Mouse (Mus musculus): ENCODE measurements around the gene Zglp1.

The Zglp1 gene

GRCm38 (mm10) chr9:21025258-21025810 is 41.6 kb downstream of the Zglp1 start:
- no peak for DNase-seq

DNA sequence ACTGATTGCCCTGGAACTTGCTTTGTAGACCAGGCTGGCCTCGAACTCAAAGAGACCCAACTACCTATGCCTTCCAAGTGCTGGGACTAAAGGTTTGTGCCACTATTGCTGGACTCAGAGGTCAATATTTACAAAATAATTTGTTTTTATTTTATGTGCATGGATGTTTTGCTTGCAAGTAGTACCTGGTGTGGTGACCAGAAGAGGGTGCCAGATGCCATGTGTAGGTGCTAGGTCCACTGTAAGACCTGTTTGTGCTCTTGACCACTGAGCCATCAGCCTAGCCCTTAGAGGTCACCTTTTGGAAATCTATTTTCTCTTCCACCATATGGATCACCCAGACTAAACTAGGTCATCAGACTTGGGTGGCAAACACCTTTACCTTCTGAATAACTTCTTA is 44.2 kb downstream of the Zglp1 start:
- DNase-seq: no peak

DNA sequence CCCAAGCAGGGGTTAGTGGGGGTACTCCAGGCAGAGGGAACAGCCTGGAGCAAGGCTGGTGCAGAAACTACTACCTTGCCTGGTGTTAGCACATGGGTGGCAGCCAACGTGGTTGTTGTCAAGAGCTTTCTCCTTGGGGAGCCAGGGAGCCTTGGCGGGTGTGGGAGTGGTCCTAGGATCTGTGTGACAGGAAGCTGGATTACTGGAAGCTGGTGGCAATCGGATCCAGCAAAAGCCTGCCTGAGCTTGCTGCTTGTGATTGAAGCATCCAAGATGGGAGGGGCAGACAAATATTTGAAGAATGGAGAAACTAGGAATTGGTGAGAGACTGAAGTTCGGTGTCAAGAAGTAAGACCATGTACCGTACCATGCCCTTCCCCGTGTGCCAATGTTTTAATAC is 44.6 kb downstream of the Zglp1 start:
- DNase-seq: no peak

GRCm38 (mm10) chr9:21021363-21021762 is 45.5 kb downstream of the Zglp1 start:
- no peak for DNase-seq

- DNase-seq: no peak
Observed at GRCm38 (mm10) chr9:21018600-21018999, 48.3 kb downstream of the Zglp1 start.

DNA sequence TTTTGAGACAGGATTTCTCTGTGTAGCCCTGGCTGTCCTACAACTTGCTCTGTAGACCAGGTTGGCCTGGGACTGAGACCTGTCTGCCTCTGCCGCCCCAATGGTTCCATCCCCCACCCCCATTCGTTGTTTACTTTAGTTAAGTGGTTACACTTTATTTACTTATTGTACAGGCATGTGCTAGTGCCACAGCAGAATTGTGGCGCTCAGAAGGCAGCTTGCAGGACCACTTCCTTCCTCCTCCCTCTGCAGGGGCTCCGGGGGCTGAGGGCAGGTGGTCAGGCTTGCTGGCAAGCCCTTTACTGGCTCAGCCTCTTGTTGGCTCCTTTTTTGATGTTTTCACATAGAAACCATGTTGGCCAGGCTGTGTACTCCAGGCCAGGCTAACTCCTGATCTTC is 49.7 kb downstream of the Zglp1 start:
- DNase-seq: peak; percentile 34 to 49

GRCm38 (mm10) chr9:21016331-21017176 is 50.3 kb downstream of the Zglp1 start:
- peak; percentile 22 to 46 for DNase-seq

DNA sequence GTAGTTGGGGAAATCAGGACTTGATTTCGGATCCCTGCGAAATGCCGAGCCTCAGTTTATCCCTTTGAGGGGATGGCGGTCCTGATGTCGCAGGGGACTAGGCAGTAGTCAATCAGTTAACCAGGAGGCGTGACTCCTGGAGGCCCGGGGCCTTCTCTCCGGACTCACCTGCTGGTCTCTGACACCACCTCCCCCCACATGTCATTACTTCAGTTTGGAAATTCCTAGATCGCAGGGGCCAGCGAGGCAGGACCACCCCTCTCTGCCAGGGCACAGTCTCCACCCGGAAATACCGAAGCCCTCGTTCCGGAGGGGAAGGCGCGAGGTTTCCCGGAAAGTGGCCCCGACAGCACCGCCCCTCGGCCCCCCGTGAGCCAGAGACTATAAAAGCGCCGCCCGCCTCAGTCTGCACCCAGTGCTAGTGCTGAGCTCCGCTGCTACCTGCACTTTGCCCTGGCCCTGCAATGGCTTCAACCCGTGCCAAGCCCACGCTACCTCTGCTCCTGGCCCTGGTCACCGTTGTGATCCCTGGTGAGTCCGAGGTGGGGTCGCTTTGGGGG is 51.2 kb downstream of the Zglp1 start, which contains the start of gene Icam1:
Gene Icam1 (plus strand): TSS at position 415 of the 560 bp plus-strand sequence.
- peak; percentile 86 to 89 for DNase-seq

GRCm38 (mm10) chr9:21014691-21015570 is 52.0 kb downstream of the Zglp1 start:
- DNase-seq: peak; percentile 69 to 78

Measured in thymus, postnatal 36 days (tissue).